ENCODE assay signal across 13 mouse cellular contexts in genomic region chr14:54161916-54162315, GRCm38 (mm10).
A peak's percentile ranks its signal among the peaks of the same experiment; 100 is the strongest.
DNase-seq lines count a peak whose midpoint lies in the region; ATAC-seq and TF ChIP-seq lines count a peak whose summit lies in the region.
"Had no signal": no experiment of that assay in that cellular context is flagged by ENCODE, and none has a peak within 500 bp of the region (broad histone marks: within the 10 kb centered on the region; RNA-seq: fewer than 3 reads in every experiment).

No protein-coding gene starts in this region.

- no peaks in the 10 kb centered on the region for H3K36me3 ChIP-seq in intestine, embryonic 16.5 days (ENCODE audit: control insufficient read depth, insufficient read depth, low read length)
- H3K36me3 ChIP-seq in intestine, postnatal 0 days (ENCODE audit: control insufficient read depth, insufficient read depth) = no peaks in the 10 kb centered on the region
- no peaks in the 10 kb centered on the region for H3K36me3 ChIP-seq in midbrain, embryonic 11.5 days (ENCODE audit: control insufficient read depth, insufficient read depth, low read length)
- no peaks in the 10 kb centered on the region for H3K36me3 ChIP-seq in midbrain, embryonic 16.5 days (ENCODE audit: control insufficient read depth, insufficient read depth, low read length)
- H3K36me3 ChIP-seq: forebrain, embryonic 15.5 days; hindbrain, embryonic 15.5 days had no signal

- no peak for TF ChIP-seq CTCF in intestine, postnatal 0 days (IDR thresholded peaks at IDR 0.05; ENCODE audit: low read depth)

- no peak for ATAC-seq in intestine, embryonic 16.5 days
- no peak for ATAC-seq in intestine, postnatal 0 days
- no peak for ATAC-seq in midbrain, embryonic 11.5 days (ENCODE audit: low FRiP score)
- ATAC-seq in midbrain, embryonic 16.5 days = no peak
- ATAC-seq: forebrain, embryonic 15.5 days had no signal

- DNase-seq in cerebellum, postnatal 10 days = peak; percentile 23 to 43
- no peak for DNase-seq in cerebellum, adult 11-12 months
- peak; percentile 53 for DNase-seq in midbrain, embryonic 11.5 days (ENCODE audit: low spot score, missing footprints)
- DNase-seq in urinary bladder, postnatal 14 days (ENCODE audit: low spot score) = peak; percentile 12
- no peak for DNase-seq in urinary bladder, adult 2 months (ENCODE audit: low spot score)
- DNase-seq: cerebellum, adult 2 months; lung, embryonic 14.5 days; right cerebral cortex, postnatal 25 days had no signal

- WGBS in intestine, embryonic 16.5 days = 64% methylated on average over 8 of the region's 8 CpGs
- 53% methylated on average over 8 of the region's 8 CpGs for WGBS in intestine, postnatal 0 days
- WGBS in midbrain, embryonic 11.5 days = 81% methylated on average over 8 of the region's 8 CpGs
- 82% methylated on average over 8 of the region's 8 CpGs for WGBS in midbrain, embryonic 16.5 days

- no peak overlapping the region for H3K27ac ChIP-seq in intestine, embryonic 16.5 days (ENCODE audit: low read length)
- H3K27ac ChIP-seq in intestine, postnatal 0 days (ENCODE audit: low read depth, low read length) = no peak overlapping the region
- no peak overlapping the region for H3K27ac ChIP-seq in midbrain, embryonic 11.5 days (ENCODE audit: low read depth, low read length)
- no peak overlapping the region for H3K27ac ChIP-seq in midbrain, embryonic 16.5 days (ENCODE audit: low read length)
- H3K27ac ChIP-seq: forebrain, embryonic 15.5 days; hindbrain, embryonic 15.5 days had no signal

- H3K4me3 ChIP-seq in intestine, embryonic 16.5 days (ENCODE audit: low read length) = no peak overlapping the region
- H3K4me3 ChIP-seq in intestine, postnatal 0 days (ENCODE audit: low read depth, low read length) = no peak overlapping the region
- H3K4me3 ChIP-seq in midbrain, embryonic 11.5 days (ENCODE audit: low read depth, low read length) = no peak overlapping the region
- no peak overlapping the region for H3K4me3 ChIP-seq in midbrain, embryonic 16.5 days (ENCODE audit: low read depth, low read length)
- H3K4me3 ChIP-seq: forebrain, embryonic 15.5 days; hindbrain, embryonic 15.5 days had no signal

- peaks cover 7% of the 10 kb centered on the region for H3K4me1 ChIP-seq in intestine, embryonic 16.5 days (ENCODE audit: control insufficient read depth, insufficient read depth, low read length)
- H3K4me1 ChIP-seq in intestine, postnatal 0 days (replicated peaks; ENCODE audit: control insufficient read depth, insufficient read depth, low read length) = no peaks in the 10 kb centered on the region
- H3K4me1 ChIP-seq in midbrain, embryonic 11.5 days (ENCODE audit: control insufficient read depth, insufficient read depth, low read length) = no peaks in the 10 kb centered on the region
- H3K4me1 ChIP-seq in midbrain, embryonic 16.5 days (ENCODE audit: control insufficient read depth, insufficient read depth, low read length) = peaks cover 2% of the 10 kb centered on the region; the same call in 1 of the 2 replicates
- H3K4me1 ChIP-seq: forebrain, embryonic 15.5 days had no signal

- 0 out of 2 replicates have a peak overlapping the region, but pooled peaks have one; percentile 17 for H3K9ac ChIP-seq in intestine, embryonic 16.5 days (ENCODE audit: low read depth, low read length)
- H3K9ac ChIP-seq in intestine, postnatal 0 days (ENCODE audit: low read depth, low read length) = no peak overlapping the region
- H3K9ac ChIP-seq in midbrain, embryonic 11.5 days (ENCODE audit: low read length) = no peak overlapping the region
- H3K9ac ChIP-seq in midbrain, embryonic 16.5 days (ENCODE audit: low read depth, low read length) = no peak overlapping the region
- H3K9ac ChIP-seq: forebrain, embryonic 15.5 days; hindbrain, embryonic 15.5 days; lung, embryonic 14.5 days had no signal

- H3K27me3 ChIP-seq in intestine, embryonic 16.5 days (replicated peaks; ENCODE audit: control insufficient read depth, insufficient read depth, low read length) = no peaks in the 10 kb centered on the region
- H3K27me3 ChIP-seq in intestine, postnatal 0 days (replicated peaks; ENCODE audit: control insufficient read depth, insufficient read depth, low read length) = no peaks in the 10 kb centered on the region
- H3K27me3 ChIP-seq in midbrain, embryonic 11.5 days (ENCODE audit: control insufficient read depth, insufficient read depth, low read length) = no peaks in the 10 kb centered on the region
- H3K27me3 ChIP-seq in midbrain, embryonic 16.5 days (ENCODE audit: control insufficient read depth, insufficient read depth, low read depth, low read length) = no peaks in the 10 kb centered on the region
- H3K27me3 ChIP-seq: forebrain, embryonic 15.5 days had no signal

- no peak overlapping the region for H3K4me2 ChIP-seq in intestine, embryonic 16.5 days (ENCODE audit: low read depth, low read length)
- no peak overlapping the region for H3K4me2 ChIP-seq in intestine, postnatal 0 days (replicated peaks; ENCODE audit: low read depth)
- no peak overlapping the region for H3K4me2 ChIP-seq in midbrain, embryonic 11.5 days
- H3K4me2 ChIP-seq in midbrain, embryonic 16.5 days (ENCODE audit: low read length) = no peak overlapping the region
- H3K4me2 ChIP-seq: forebrain, embryonic 15.5 days; hindbrain, embryonic 15.5 days; lung, embryonic 14.5 days had no signal

- no peaks in the 10 kb centered on the region for H3K9me3 ChIP-seq in intestine, embryonic 16.5 days (ENCODE audit: control insufficient read depth, low read length)
- H3K9me3 ChIP-seq in intestine, postnatal 0 days (ENCODE audit: control insufficient read depth) = no peaks in the 10 kb centered on the region
- no peaks in the 10 kb centered on the region for H3K9me3 ChIP-seq in midbrain, embryonic 11.5 days (ENCODE audit: control insufficient read depth, low read length)
- H3K9me3 ChIP-seq in midbrain, embryonic 16.5 days (replicated peaks; ENCODE audit: control insufficient read depth, low read length, poor library complexity, severe bottlenecking) = no peaks in the 10 kb centered on the region
- H3K9me3 ChIP-seq: forebrain, embryonic 15.5 days; hindbrain, embryonic 15.5 days had no signal

Comparison
In these comparisons a context has a peak if more than half of its experiments do, and no peak if none do; other contexts are left out.
1. DNase-seq: peak in cerebellum, postnatal 10 days (2 of 2), midbrain, embryonic 11.5 days (single experiment) and urinary bladder, postnatal 14 days (single experiment); none in cerebellum, adult 11-12 months (single experiment) and urinary bladder, adult 2 months (single experiment).